Mouse (Mus musculus) cerebellum, adult 2 months (tissue): ENCODE data around the gene Negr1. TPM values are rescaled to one million over a fixed set of nuclear protein-coding genes. Genes with fewer than 3 reads are reported as not detected.

Experiments
- DNase-seq, 2 experiments: peaks; one replicate each; pipeline ENCODE4 v3.0.0; 2021
- H3K27ac ChIP-seq: fragments of 200-500 bp; 2 replicates; pipeline ENCODE4 v1.5.1; 2012; ENCODE audit warnings: low read length, control low read depth, inconsistent platforms; ENCODE audit not compliant: insufficient read depth
- H3K27me3 ChIP-seq: fragments of 200-500 bp; 2 replicates; pipeline ENCODE4 v1.6.1; 2012; ENCODE audit warnings: inconsistent platforms, mild to moderate bottlenecking, low read length, moderate library complexity; ENCODE audit not compliant: control insufficient read depth, insufficient read depth
- H3K4me1 ChIP-seq: fragments of 200-500 bp; 2 replicates; pipeline ENCODE4 v1.6.1; 2011; ENCODE audit warnings: low read length; ENCODE audit not compliant: control insufficient read depth, insufficient read depth
- H3K4me3 ChIP-seq: fragments of 200-500 bp; replicated peaks from 2 replicates; pipeline ENCODE3; 2011; ENCODE audit warnings: mild to moderate bottlenecking, low read depth, low read length, control low read depth; ENCODE audit not compliant: insufficient read depth
- CTCF ChIP-seq: fragments of 200-500 bp; IDR thresholded peaks from 2 replicates; pipeline ENCODE4 v1.5.1; 2011; ENCODE audit warnings: low read depth, mild to moderate bottlenecking, control low read depth, low read length, moderate library complexity, borderline replicate concordance; ENCODE audit not compliant: insufficient read depth
- POLR2A ChIP-seq: fragments of 200-500 bp; IDR thresholded peaks from 2 replicates; pipeline ENCODE4 v1.6.1; 2011; ENCODE audit warnings: low read length, control low read depth, borderline replicate concordance; ENCODE audit not compliant: insufficient read depth
- WGBS: fragments of 180-500 bp; shearing (Covaris S2); methylation state at CpG from one replicate; pipeline ENCODE4 v1.1.7; 2018; 5-methylcytosine and 5-hydroxymethylcytosine counted together
- polyA plus RNA-seq: library from polyadenylated mRNA; depleted of rRNA; stranded (reverse); fragments of >200 nt; gene quantifications from 2 replicates; pipeline ENCODE4 v1.2.3, GENCODE M21; 2012

Gene Negr1
- polyA plus RNA-seq, 1 experiment = 83.3 TPM

GRCm38 (mm10) chr3:157255446-157255845 is 693.9 kb downstream of the Negr1 start:
- 53% methylated on average over 1 of the region's 1 CpGs for WGBS
- Histone ChIP-seq H3K27me3 (no peaks in the 10 kb centered on the region), H3K4me3 (no peak overlapping the region), H3K27ac (no peak overlapping the region), H3K4me1 (peaks cover 3% of the 10 kb centered on the region; the same call in 1 of the 2 replicates)
- TF ChIP-seq POLR2A = no peak
- no peak for TF ChIP-seq CTCF
- DNase-seq = no peak

GRCm38 (mm10) chr3:157255863-157256262 is 694.3 kb downstream of the Negr1 start:
- Histone ChIP-seq H3K27ac (no peak overlapping the region; the same call in 1 of the 2 replicates), H3K4me1 (peaks cover 3% of the 10 kb centered on the region; the same call in 1 of the 2 replicates), H3K4me3 (no peak overlapping the region), H3K27me3 (no peaks in the 10 kb centered on the region)
- no peak for TF ChIP-seq CTCF
- no peak for TF ChIP-seq POLR2A
- WGBS = 64% methylated on average over 3 of the region's 3 CpGs
- DNase-seq = peak in 1 of 2 experiments; percentile 28

GRCm38 (mm10) chr3:157268742-157269141 is 707.1 kb downstream of the Negr1 start:
- no peaks in the 10 kb centered on the region for H3K4me1 ChIP-seq
- H3K27ac ChIP-seq = no peak overlapping the region
- H3K4me3 ChIP-seq = no peak overlapping the region
- H3K27me3 ChIP-seq = no peaks in the 10 kb centered on the region
- peak; percentile 11; the same call in 1 of the 2 replicates for TF ChIP-seq CTCF
- no peak for TF ChIP-seq POLR2A
- DNase-seq = no peak
- WGBS = 75% methylated on average over 4 of the region's 4 CpGs

- TF ChIP-seq POLR2A (no peak), CTCF (no peak)
Measured at GRCm38 (mm10) chr3:157272379-157272778, 710.8 kb downstream of the Negr1 start.

GRCm38 (mm10) chr3:157274143-157274542 is 712.5 kb downstream of the Negr1 start:
- WGBS = 89% methylated on average over 1 of the region's 1 CpGs
- no peak for TF ChIP-seq CTCF
- no peak for TF ChIP-seq POLR2A
- Histone ChIP-seq H3K4me3 (no peak overlapping the region), H3K27ac (no peak overlapping the region), H3K4me1 (no peaks in the 10 kb centered on the region), H3K27me3 (no peaks in the 10 kb centered on the region)
- peak in 1 of 2 experiments; percentile 40 for DNase-seq

More at GRCm38 (mm10) chr3:157272379-157272778, 710.8 kb downstream of the Negr1 start:
- H3K4me3 ChIP-seq = no peak overlapping the region
- no peaks in the 10 kb centered on the region for H3K4me1 ChIP-seq
- no peak overlapping the region for H3K27ac ChIP-seq
- peak; percentile 36 to 67 for DNase-seq
- no peaks in the 10 kb centered on the region for H3K27me3 ChIP-seq

GRCm38 (mm10) chr3:157279717-157280116 is 718.1 kb downstream of the Negr1 start:
- Histone ChIP-seq H3K27ac (no peak overlapping the region), H3K27me3 (no peaks in the 10 kb centered on the region), H3K4me3 (no peak overlapping the region), H3K4me1 (no peaks in the 10 kb centered on the region)
- no peak for TF ChIP-seq CTCF
- no peak for TF ChIP-seq POLR2A
- no peak for DNase-seq

- Histone ChIP-seq H3K4me3 (no peak overlapping the region), H3K27ac (no peak overlapping the region), H3K4me1 (no peaks in the 10 kb centered on the region), H3K27me3 (no peaks in the 10 kb centered on the region)
- no peak for DNase-seq
- TF ChIP-seq CTCF (no peak), POLR2A (no peak)
Measured at GRCm38 (mm10) chr3:157281259-157281658, 719.7 kb downstream of the Negr1 start.

GRCm38 (mm10) chr3:157291286-157291685 is 729.7 kb downstream of the Negr1 start:
- WGBS = 8% methylated on average over 1 of the region's 1 CpGs
- peak in 1 of 2 experiments; percentile 13 for DNase-seq
- Histone ChIP-seq H3K4me1 (peaks cover 3% of the 10 kb centered on the region; the same call in 1 of the 2 replicates), H3K4me3 (no peak overlapping the region), H3K27ac (no peak overlapping the region), H3K27me3 (no peaks in the 10 kb centered on the region)
- no peak for TF ChIP-seq POLR2A
- no peak for TF ChIP-seq CTCF

GRCm38 (mm10) chr3:157297216-157297615 is 735.6 kb downstream of the Negr1 start:
- no peak overlapping the region for H3K4me3 ChIP-seq
- TF ChIP-seq CTCF (no peak), POLR2A (no peak)
- 49% methylated on average over 4 of the region's 4 CpGs for WGBS
- peaks cover 3% of the 10 kb centered on the region; the same call in 1 of the 2 replicates for H3K4me1 ChIP-seq
- DNase-seq = no peak
- no peaks in the 10 kb centered on the region for H3K27me3 ChIP-seq
- H3K27ac ChIP-seq = no peak overlapping the region
